Mouse (Mus musculus) macrophage (primary cell): ENCODE results near the gene Tmigd3. TPM values are rescaled to one million over a fixed set of nuclear protein-coding genes. Genes with fewer than 3 reads are reported as not detected.

Experiments
- H3K27ac ChIP-seq: fragments of 350-480 bp; formaldehyde crosslinking; 2 replicates; pipeline ENCODE4 v1.9.0; 2021
- H3K36me3 ChIP-seq: fragments of 350-480 bp; formaldehyde crosslinking; 2 replicates; pipeline ENCODE4 v1.9.0; 2021; ENCODE audit errors: inconsistent target
- H3K4me3 ChIP-seq: fragments of 350-480 bp; formaldehyde crosslinking; 2 replicates; pipeline ENCODE4 v1.9.0; 2021; ENCODE audit errors: inconsistent target
- H3K79me2 ChIP-seq: fragments of 350-480 bp; formaldehyde crosslinking; 2 replicates; pipeline ENCODE4 v1.9.0; 2021; ENCODE audit errors: inconsistent target
- WGBS: methylation state at CpG from one replicate; pipeline ENCODE4 v1.1.7; 2026; ENCODE audit warnings: inconsistent platforms; ENCODE audit not compliant: missing documents; 5-methylcytosine and 5-hydroxymethylcytosine counted together
- polyA plus RNA-seq: library from polyadenylated mRNA; stranded (reverse); fragments of 250-400 nt; gene quantifications from 3 replicates; pipeline ENCODE4 v1.2.4, GENCODE M21; 2018; ENCODE audit warnings: inconsistent platforms

The Tmigd3 gene
- polyA plus RNA-seq, 1 experiment from 2014 or later, result 0.26 TPM

DNA sequence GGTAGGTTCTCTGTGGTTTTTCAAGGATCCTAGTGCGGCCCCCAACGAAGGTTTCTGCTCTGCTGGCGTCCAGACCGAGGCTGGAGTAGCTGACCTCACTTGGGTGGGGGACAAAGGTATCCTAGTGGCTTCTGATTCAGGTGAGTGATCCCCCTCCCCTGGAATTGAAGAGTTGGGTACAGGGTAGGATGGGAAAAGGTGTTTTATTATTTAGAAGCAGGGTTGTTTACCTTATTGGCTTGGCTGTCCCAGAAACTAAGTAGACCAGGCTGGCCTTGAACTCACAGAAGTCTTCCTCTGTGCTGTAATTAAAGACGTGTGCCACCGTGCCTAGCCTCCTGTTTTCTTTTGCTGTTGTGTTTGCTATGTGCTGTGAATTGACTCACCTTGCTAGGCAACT lies 89.3 kb downstream of the Tmigd3 start, which contains the start of gene Atp5f1:
Gene Atp5f1, minus strand, starts transcription at position 101 of the 400 bp plus-strand sequence.
- WGBS, result 15% methylated on average over 6 of the region's 6 CpGs
- H3K79me2 ChIP-seq, result peaks cover 63% of the 10 kb centered on the region
- H3K36me3 ChIP-seq, result peaks cover 39% of the 10 kb centered on the region
- peak within 1 kb of the TSS; percentile 96 for H3K4me3 ChIP-seq
- H3K27ac ChIP-seq, result peak within 1 kb of the TSS; percentile 68

DNA sequence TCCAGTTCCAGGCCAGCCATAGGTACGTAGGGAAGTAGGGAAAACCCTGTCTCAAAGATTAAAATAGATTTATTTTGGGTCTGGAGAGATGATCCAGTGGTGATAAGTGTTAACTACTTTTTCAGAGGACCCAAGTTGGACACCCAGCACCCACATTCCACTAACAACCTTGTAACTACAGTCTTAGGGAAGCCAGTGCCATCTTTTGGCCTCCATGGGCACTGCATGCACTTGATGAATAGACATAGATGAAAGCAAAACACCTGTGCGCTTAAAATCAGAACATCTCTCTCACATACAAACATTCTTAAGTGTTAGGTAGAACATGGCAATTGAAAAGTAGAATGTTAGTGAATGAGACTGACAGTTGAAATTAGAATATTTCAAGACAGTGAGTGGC lies 90.0 kb downstream of the Tmigd3 start:
- peaks cover 56% of the 10 kb centered on the region for H3K79me2 ChIP-seq
- no peak overlapping the region for H3K27ac ChIP-seq
- no peak overlapping the region for H3K4me3 ChIP-seq
- 94% methylated on average over 2 of the region's 2 CpGs for WGBS
- H3K36me3 ChIP-seq, result peaks cover 39% of the 10 kb centered on the region

DNA sequence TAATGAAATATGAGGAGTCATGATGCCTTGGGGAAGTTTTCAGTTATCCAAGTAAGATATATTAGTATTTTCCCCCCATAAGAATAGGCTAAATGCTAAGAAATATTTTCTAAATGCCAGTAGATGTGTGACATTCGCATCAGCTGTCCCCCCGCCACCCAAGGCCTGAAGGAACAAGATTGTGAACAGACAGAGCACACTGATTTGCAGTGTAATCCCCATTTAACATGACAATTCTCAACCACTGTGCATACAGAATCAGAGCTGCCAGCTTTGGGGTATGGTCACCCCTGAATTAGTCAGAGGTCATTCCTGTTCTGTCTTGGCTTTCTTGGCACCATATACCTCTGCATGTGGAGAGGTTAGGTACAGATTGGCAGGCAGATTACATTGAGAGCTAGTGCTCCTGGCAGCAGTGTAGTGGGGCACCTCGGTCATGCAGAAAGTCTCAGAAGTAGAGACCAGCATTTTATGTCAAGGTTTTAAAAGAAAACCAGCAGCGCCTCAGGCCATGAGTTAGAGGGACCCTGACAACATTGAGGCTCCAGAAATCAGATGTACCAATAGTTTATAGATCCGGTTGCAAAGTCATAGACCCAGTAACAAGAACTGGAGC lies 101.2 kb downstream of the Tmigd3 start:
- Histone ChIP-seq H3K79me2 (no peaks in the 10 kb centered on the region), H3K4me3 (no peak overlapping the region), H3K36me3 (peaks cover 18% of the 10 kb centered on the region; the same call in 1 of the 2 replicates), H3K27ac (no peak overlapping the region)
- WGBS, result 93% methylated on average over 5 of the region's 5 CpGs

DNA sequence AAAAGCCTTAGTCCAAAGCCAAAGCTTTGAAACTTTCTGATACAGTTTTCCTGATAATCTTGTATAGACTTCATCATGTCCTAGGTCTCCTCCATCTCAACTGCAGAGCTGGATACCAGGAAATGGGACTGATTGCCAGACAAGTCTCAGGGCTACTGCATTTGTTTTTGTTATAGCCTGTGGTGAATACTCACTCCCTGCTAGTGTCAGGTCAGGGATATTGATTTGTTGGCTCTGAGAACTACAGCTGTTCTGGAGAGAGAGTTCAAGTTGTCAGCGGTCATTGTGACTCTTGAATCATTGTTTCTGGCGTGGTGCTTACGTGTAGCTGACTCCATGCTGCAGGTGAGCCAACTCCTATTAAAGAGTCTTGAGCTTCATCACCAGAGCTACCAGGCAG lies 102.7 kb downstream of the Tmigd3 start, which contains the start of gene Ovgp1:
Gene Ovgp1, plus strand, starts transcription at position 301 of the 400 bp plus-strand sequence.
- 96% methylated on average over 3 of the region's 3 CpGs for WGBS
- Histone ChIP-seq H3K36me3 (peaks cover 9% of the 10 kb centered on the region; the same call in 1 of the 2 replicates), H3K27ac (no peak within 1 kb of the TSS), H3K4me3 (no peak within 1 kb of the TSS), H3K79me2 (no peaks in the 10 kb centered on the region)

Other genes starting within 250 kb of the Tmigd3 start
- gene Ddx20, start 183.3 kb upstream of the Tmigd3 start, polyA plus RNA-seq, result 7.6 to 11.7 TPM (median 8.4 TPM) in 3 replicates
- 2.0 to 2.6 TPM (median 2.3 TPM) in 3 replicates for gene Inka2, start 166.3 kb upstream of the Tmigd3 start, polyA plus RNA-seq
- 119 to 125 TPM (median 119 TPM) in 3 replicates for gene Rap1a, start 69.6 kb upstream of the Tmigd3 start, polyA plus RNA-seq
- gene Adora3, start within 50 bp of the Tmigd3 start, polyA plus RNA-seq, result 0.30 to 1.9 TPM (median 1.1 TPM) in 3 replicates
- gene I830077J02Rik, start 61.8 kb downstream of the Tmigd3 start, polyA plus RNA-seq, result 5.4 to 14.3 TPM (median 11.3 TPM) in 3 replicates
- 11.7 to 27.3 TPM (median 12.7 TPM) in 3 replicates for gene Wdr77, start 88.5 kb downstream of the Tmigd3 start, polyA plus RNA-seq
- gene Atp5f1, start 89.2 kb downstream of the Tmigd3 start, polyA plus RNA-seq, result 178 to 432 TPM (median 247 TPM) in 3 replicates
- 0.10 to 0.22 TPM (median 0.20 TPM) in 3 replicates for gene Ovgp1, start 102.8 kb downstream of the Tmigd3 start, polyA plus RNA-seq
- not detected in 3 replicates for gene Pifo, start 143.7 kb downstream of the Tmigd3 start, polyA plus RNA-seq
- gene Chil5, start 161.9 kb downstream of the Tmigd3 start, polyA plus RNA-seq, result not detected in 3 replicates
- gene Chia1, start 242.3 kb downstream of the Tmigd3 start, polyA plus RNA-seq, result not detected in 3 replicates